Mouse (Mus musculus) v-Abl transformed pro-B cells (cell line): Measurements from ENCODE around the gene Pdxdc1.

ENCODE experiments used
- in situ Hi-C, 2 experiments: fragments of 400-800 bp; cut with MboI; formaldehyde crosslinking; loops; one replicate each; pipeline ENCODE4 v1.15.1; 2025; ENCODE audit not compliant: unreplicated experiment in 2 of 2

The Pdxdc1 gene

DNA sequence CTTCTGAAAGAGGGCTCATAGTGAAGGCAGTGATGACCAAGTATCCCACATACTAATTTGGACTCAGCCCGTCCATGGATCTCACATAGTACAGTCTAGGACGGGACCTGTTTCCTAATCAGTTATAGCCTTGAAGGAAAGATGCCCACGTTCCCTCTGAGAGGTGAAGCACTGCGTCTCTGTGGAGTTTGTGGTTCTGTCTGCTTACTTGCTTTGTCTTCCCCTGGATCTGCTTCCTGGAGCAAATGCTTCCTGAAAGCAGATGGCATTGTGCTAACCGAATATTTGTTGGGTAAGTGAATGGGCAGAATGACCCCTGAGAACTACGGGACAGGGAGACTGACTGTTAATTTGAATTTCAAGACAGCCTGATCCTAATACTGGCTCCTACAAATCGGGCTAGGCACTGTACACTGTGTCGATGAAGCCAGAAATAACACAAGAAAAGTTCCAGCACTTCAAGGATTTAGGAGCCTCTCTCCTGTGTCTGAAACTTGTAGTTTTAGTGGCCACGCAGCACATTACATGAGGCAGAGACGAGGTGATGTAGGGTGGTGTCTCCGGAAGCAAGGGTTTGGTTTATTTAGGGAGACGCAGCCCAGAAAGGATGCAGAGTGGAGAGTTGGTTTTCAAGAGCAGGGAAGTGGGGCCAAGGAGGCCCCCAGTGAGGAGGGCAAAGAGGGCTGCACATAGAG lies 83.0 kb downstream of the Pdxdc1 start:
- in situ Hi-C loops, result loop anchor here (5.0 to 25.0 kb wide), 2 partner anchors 82 to 342 kb away; partner anchors contain the start of genes Mpv17l (in 2 of the 2), Pdxdc1 (in 2 of the 2), Marf1 (in 1 of the 2) and Nde1 (in 1 of the 2)

DNA sequence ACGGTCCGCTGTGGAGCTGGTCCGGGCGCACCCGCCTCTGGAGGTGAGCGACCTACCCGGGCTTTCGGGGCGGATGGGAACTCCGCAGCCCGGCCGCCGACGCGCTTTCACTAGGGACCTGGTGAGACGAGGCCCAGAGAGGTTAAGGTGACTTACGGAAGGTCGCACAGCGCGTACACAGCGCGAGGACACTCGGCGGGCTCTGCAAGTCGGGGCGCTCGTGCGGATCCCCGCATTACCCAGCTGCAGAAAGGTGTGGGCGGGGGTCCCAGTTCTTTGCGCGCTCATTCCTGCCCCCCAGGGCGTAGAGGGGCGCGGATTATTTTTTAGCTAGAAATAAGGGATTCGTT lies 83.6 kb downstream of the Pdxdc1 start:
- in situ Hi-C loops, result loop anchor here (5.0 to 25.0 kb wide), 2 partner anchors 83 to 343 kb away; partner anchors contain the start of genes Mpv17l (in 2 of the 2), Pdxdc1 (in 2 of the 2), Marf1 (in 1 of the 2) and Nde1 (in 1 of the 2)

DNA sequence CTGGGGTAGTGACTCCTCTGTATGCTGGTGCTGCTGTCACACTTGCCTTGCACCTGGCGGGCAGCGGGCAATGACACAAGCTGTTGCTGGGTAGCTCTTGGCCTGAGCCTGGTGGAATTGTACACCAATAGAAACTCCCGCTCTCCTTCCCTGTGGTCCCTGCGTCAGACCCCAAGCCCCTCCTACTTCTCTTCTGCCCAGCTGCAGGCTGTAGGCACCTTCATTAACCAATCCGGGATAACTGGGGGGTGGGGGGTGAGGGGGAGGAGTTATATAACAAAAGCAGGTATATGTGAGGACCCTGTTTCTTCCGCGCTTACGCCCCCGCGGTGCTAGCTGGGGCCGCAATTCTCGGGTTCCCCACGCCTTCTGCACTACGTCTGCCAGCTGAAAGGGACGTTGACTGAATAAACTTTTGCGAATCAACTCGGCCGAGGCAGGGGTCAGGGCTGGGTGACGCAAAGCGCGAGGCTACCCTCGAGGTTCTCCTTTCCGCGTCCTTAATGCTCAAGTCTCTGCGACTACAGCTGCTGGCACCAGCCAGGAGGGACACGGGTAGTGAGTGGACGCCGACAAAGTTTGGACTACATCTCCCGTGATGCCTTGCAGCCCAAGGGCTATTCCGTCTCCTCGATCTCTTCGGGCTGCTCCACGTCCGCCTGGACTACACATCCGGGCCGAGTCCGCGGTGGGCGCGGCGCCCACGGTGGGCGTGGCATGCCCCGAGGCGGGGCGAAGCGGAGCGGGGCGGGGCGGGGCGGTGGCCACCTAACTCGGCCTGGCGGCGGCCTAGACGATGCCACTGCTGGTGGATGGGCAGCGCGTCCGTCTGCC lies 84.2 kb downstream of the Pdxdc1 start, which contains the start of gene Ntan1:
Gene Ntan1, plus strand, starts transcription at position 286 of the 834 bp plus-strand sequence.
- in situ Hi-C loops, result loop anchor here (5.0 to 25.0 kb wide), 2 partner anchors 84 to 344 kb away; partner anchors contain the start of genes Mpv17l (in 2 of the 2), Pdxdc1 (in 2 of the 2), Marf1 (in 1 of the 2) and Nde1 (in 1 of the 2)

DNA sequence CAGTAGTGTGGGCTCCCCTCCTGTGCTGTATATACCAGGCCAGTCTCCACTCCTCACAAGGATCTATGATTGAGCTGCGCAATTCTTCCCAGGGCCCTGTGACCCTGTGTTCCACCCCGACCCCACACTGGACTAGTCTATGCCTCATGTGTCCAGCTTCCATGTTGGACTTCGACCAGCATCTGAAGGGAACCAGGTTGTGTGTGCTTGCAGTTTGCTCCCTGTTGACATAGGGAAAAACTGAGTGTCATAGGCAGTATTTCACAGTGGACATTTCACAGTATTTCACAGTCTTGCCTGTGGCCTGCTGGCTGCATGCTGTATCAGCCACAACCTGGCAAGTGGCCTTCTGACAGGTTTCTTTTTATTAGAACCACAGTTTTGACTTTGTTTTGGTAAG lies 89.7 kb downstream of the Pdxdc1 start:
- in situ Hi-C loops, result loop anchor here in 1 of 2 experiments (25.0 kb wide), 1 partner anchor 349 kb away; the partner anchor contains the start of genes Marf1 and Nde1

DNA sequence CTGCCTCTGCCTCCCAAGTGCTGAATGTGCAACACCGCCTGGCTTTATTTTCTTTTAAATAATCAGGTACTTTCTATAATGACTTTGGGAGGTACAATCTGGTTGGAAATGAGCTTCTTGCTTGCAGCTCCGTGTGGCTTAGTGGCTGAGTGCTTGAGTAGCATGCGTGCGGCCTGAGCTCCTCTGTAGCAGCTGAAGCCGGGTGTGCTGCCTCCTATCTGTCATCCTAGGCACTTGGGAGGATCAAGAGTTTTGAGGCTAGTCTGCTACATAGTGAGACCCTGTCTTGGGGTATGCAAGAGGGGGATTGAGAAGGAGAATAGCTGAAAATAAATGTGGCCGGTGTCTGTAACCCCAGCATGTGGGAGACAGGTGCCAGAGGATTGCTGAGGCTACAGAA lies 90.8 kb downstream of the Pdxdc1 start:
- in situ Hi-C loops, result loop anchor here in 1 of 2 experiments (25.0 kb wide), 1 partner anchor 350 kb away; the partner anchor contains the start of genes Marf1 and Nde1

DNA sequence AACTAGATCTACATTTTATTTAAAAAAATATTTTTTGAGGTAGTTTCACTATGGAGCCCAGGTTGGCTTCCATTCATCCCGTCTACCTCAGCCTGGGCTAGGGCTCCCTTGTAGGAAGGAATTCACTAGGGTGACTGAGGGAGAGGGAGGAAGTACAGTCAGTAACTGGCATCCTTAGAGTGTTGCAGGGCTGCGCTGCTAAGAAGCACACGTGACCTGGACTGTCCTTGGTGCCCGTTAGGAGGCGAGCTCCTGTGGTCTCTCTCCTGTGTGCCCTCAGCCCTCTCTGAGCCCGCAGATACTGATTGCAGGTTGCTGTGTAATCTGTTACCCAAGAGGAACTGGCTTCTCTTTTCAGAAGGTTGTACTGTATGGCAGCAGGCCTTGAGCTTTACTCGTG lies 94.5 kb downstream of the Pdxdc1 start:
- in situ Hi-C loops, result loop anchor here in 1 of 2 experiments (25.0 kb wide), 1 partner anchor 354 kb away; the partner anchor contains the start of genes Marf1 and Nde1

DNA sequence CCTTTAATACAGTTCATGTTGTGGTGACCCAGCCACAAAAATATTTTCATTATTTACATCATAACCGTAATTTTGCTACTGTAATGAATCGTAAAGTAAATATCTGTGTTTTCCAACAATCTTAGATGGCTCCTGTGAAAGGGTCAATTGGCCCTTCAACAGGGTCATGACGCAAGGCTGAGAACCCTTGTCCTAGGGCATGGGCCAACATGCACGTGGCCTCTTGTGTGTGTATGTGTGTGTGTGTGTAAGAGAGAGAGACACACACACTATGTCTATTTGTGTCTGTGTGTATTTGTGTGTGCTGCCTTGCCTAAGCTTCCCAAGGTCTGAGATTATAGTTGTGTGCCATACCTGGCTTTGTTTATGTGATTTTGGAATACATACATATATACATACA lies 95.3 kb downstream of the Pdxdc1 start:
- in situ Hi-C loops, result loop anchor here in 1 of 2 experiments (25.0 kb wide), 1 partner anchor 355 kb away; the partner anchor contains the start of genes Marf1 and Nde1

DNA sequence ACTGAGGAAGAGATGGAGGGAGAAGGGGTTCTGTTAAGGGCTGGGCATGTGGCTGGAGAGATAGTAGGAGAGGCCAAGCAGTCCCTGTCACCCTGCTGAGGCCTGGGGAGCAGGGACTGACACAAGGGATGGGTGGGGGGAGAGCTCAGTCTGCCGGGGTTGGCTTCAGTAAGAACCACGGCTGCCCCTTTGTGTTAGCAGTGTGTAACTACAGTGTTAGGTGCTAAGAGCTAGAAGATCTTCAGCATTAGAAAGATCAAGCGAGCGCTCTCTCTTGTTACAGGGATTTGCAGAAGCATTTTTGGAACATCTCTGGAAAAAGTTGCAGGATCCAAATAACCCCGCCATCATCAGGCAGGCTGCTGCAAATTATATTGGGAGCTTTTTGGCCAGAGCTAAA lies 98.3 kb downstream of the Pdxdc1 start:
- in situ Hi-C loops, result loop anchor here in 1 of 2 experiments (25.0 kb wide), 1 partner anchor 358 kb away; the partner anchor contains the start of genes Marf1 and Nde1

DNA sequence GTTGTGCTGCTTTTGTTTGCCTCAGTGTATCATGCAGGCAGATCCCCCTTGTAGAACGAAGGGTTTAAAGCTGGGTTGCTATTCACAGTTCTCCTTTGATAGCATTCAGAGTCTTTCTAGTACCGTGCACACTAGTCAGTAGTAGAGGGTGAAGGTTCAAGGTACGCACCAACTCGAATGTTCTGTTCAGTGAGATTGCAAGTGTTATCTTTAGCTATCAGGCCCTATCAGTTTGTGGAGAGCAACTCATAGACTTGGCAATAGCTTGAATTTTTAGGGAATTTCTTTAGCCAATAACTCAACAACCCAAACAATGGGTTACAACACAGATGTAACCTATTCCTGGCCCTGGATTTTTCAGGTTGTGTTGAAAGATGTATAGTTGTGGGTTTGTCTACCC lies 101.7 kb downstream of the Pdxdc1 start:
- in situ Hi-C loops, result loop anchor here in 1 of 2 experiments (25.0 kb wide), 1 partner anchor 361 kb away; the partner anchor contains the start of genes Marf1 and Nde1

DNA sequence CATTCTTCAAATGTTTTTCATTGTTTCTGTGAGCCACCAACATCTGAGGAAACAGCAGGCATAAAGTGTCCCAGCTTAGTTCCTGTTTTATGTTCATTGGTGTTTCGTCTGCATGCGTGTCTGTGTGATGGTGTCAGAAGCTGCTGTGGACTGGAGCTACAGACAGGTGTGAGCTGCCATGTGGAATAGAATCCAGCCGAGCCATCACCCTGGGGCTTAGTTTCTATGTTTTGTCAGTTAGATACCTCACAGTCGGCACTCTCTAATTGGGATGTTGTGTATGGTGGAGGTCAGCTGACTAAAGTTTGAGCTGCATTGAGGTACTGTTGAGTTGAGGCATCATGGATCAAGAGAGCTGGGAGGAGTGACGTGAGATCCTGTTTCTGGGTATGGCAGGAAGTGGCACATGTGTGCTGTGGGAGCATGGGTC lies 106.2 kb downstream of the Pdxdc1 start:
- in situ Hi-C loops, result loop anchor here in 1 of 2 experiments (5.0 to 25.0 kb wide), 2 partner anchors 361 to 516 kb away; partner anchors contain the start of gene Fopnl

DNA sequence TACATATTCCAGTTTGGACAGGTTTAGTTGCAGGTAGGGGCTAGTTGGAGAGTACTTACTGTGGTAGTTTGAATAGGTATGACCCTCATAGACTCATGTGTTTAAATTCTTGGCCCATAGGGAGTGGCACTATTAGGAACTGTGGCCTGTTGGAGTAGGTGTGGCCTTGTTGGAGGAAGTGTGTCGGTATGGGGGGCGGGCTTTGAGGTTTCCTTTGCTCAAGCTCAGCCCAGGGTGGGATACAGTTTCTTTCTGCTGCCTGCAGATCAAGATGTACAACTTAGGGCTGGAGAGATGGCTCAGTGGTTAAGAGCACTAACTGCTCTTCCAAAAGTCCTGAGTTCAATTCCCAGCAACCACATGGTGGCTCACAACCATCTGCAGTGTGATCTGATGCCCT lies 109.5 kb downstream of the Pdxdc1 start:
- in situ Hi-C loops, result loop anchor here in 1 of 2 experiments (25.0 kb wide), 1 partner anchor 519 kb away; the partner anchor contains the start of gene Fopnl

DNA sequence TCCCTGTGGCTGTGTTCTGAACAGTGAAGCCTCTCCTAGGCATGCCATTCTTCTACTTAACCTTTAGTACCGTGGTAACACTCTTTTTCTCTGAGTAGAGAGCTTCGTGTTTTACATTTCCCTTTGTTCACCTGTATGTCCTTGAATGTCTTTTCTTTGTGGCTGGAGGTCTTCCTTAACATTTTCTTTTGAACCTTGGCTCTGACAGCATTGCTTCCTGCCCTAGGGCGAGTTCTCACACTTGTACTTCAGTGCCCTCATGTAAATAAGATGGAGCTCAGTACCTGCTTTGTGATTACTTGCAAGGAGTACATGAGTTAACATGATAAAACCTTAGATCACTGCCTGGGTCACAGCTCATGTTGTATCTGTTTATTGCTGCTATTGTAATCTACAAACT lies 117.0 kb downstream of the Pdxdc1 start:
- in situ Hi-C loops, result loop anchor here in 1 of 2 experiments (25.0 kb wide), 1 partner anchor 526 kb away; the partner anchor contains the start of gene Fopnl
